ENCODE assay signal across 10 mouse cellular contexts in genomic region chr3:103734696-103735519, GRCm38 (mm10). TPM values are rescaled to one million over a fixed set of nuclear protein-coding genes. Genes with fewer than 3 reads are reported as not detected.
DNase-seq lines count a peak whose midpoint lies in the region; ATAC-seq and TF ChIP-seq lines count a peak whose summit lies in the region.
"Had no signal": no experiment of that assay in that cellular context is flagged by ENCODE, and none has a peak within 500 bp of the region (broad histone marks: within the 10 kb centered on the region; RNA-seq: fewer than 3 reads in every experiment).

No protein-coding gene starts in this region.

- H3K4me1 ChIP-seq in forebrain, embryonic 13.5 days: peaks cover 56% of the 10 kb centered on the region
- H3K4me1 ChIP-seq in cerebellum, adult 2 months (ENCODE audit: control insufficient read depth, insufficient read depth, low read length): peaks cover 8% of the 10 kb centered on the region

- 0 out of 2 replicates have a peak, but pooled peaks cover 4% of the 10 kb centered on the region for H3K27me3 ChIP-seq in forebrain, embryonic 13.5 days
- no peaks in the 10 kb centered on the region for H3K27me3 ChIP-seq in cerebellum, adult 2 months (ENCODE audit: control insufficient read depth, insufficient read depth, low read length)

- DNase-seq in layer of hippocampus, adult 11-12 months (ENCODE audit: low spot score): peak; percentile 57
- DNase-seq in layer of hippocampus, adult 9-10 months (ENCODE audit: low spot score): no peak
- DNase-seq in heart, postnatal 25 days (ENCODE audit: low spot score): peak; percentile 49
- peak; percentile 39 for DNase-seq in liver
- DNase-seq in neural tube, embryonic 10.5 days (ENCODE audit: extremely low spot score, low spot score): peak; percentile 63
- no peak for DNase-seq in cerebellum, adult 2 months
- no peak for DNase-seq in cerebellum, adult 9-11 months

- no peak for TF ChIP-seq CTCF in cerebellum, adult 2 months (IDR thresholded peaks at IDR 0.05; ENCODE audit: borderline replicate concordance, insufficient read depth, low read depth, low read length)

- intact Hi-C loops in heart, postnatal 25 days (cut with DNase I): loop anchor here (5.0 kb wide), 2 partner anchors 293 to 308 kb away; no protein-coding TSS in a partner anchor

- no peaks in the 10 kb centered on the region for H3K9me3 ChIP-seq in forebrain, embryonic 13.5 days (replicated peaks)

- TF ChIP-seq POLR2A in cerebellum, adult 2 months (IDR thresholded peaks at IDR 0.05; ENCODE audit: borderline replicate concordance, insufficient read depth, low read length): no peak

- H3K27ac ChIP-seq in forebrain, embryonic 13.5 days: peak overlapping the region; percentile 63
- no peak overlapping the region for H3K27ac ChIP-seq in cerebellum, adult 2 months (ENCODE audit: insufficient read depth, low read length)

- no peak; the same call in 1 of the 2 replicates for ATAC-seq in forebrain, embryonic 13.5 days

- no peak overlapping the region for H3K4me3 ChIP-seq in forebrain, embryonic 13.5 days
- H3K4me3 ChIP-seq in cerebellum, adult 2 months (replicated peaks; ENCODE audit: insufficient read depth, low read depth, low read length): no peak overlapping the region

- H3K4me2 ChIP-seq in forebrain, embryonic 13.5 days: peak overlapping the region; percentile 55

- H3K36me3 ChIP-seq in forebrain, embryonic 13.5 days (ENCODE audit: poor library complexity, severe bottlenecking): peaks cover 5% of the 10 kb centered on the region

- 0 out of 2 replicates have a peak overlapping the region, but pooled peaks have one; percentile 46 for H3K9ac ChIP-seq in forebrain, embryonic 13.5 days

- WGBS in forebrain, embryonic 13.5 days: 9% methylated on average over 11 of the region's 11 CpGs
- 54% methylated on average over 11 of the region's 11 CpGs for WGBS in cerebellum, adult 2 months

RNA-seq across cellular contexts. Expression of gene Olfml3, which starts 2.9 kb away (rescaled TPM):
- polyA plus RNA-seq in forebrain, embryonic 13.5 days (2015; fragmentation: Nextera tagmentation; extraction: Ambion mirVana): 2.9 and 3.0 TPM in 2 replicates
- total RNA-seq in heart, postnatal 25 days (2021): 1 to 10 TPM; 5.4 to 5.7 TPM
- 5.0 TPM in 2 replicates for polyA plus RNA-seq in cerebellum, adult 2 months (2012; rRNA removed)

RNA-seq across cellular contexts. Expression of gene Gm10964, which starts 4.3 kb away (rescaled TPM):
- polyA plus RNA-seq in forebrain, embryonic 13.5 days (2015; fragmentation: Nextera tagmentation; extraction: Ambion mirVana): not detected in 2 replicates
- total RNA-seq in heart, postnatal 25 days (2021): not detected
- polyA plus RNA-seq in cerebellum, adult 2 months (2012; rRNA removed): not detected in 2 replicates
- total RNA-seq: ES-E14; hematopoietic stem cell, adult 5-6 weeks had no signal

RNA-seq across cellular contexts. Expression of gene Hipk1, which starts 56.5 kb away (rescaled TPM):
- 13.0 and 14.5 TPM in 2 replicates for polyA plus RNA-seq in forebrain, embryonic 13.5 days (2015; fragmentation: Nextera tagmentation; extraction: Ambion mirVana)
- 100 to 1,000 TPM in 1 of 2 experiments, 10 to 100 TPM in 1; 90.0 to 101 TPM for total RNA-seq in heart, postnatal 25 days (2021)
- 59.6 and 65.2 TPM in 2 replicates for polyA plus RNA-seq in cerebellum, adult 2 months (2012; rRNA removed)

Comparison
In these comparisons a context has a peak if more than half of its experiments do, and no peak if none do; other contexts are left out.
1. DNase-seq: peak in layer of hippocampus, adult 11-12 months (single experiment), heart, postnatal 25 days (single experiment), liver (single experiment) and neural tube, embryonic 10.5 days (single experiment); none in layer of hippocampus, adult 9-10 months (single experiment), cerebellum, adult 2 months (0 of 2) and cerebellum, adult 9-11 months (single experiment).